Mouse (Mus musculus) adrenal gland, adult (tissue): Measurements from ENCODE around the gene Slc51a.

ENCODE experiments used
- DNase-seq, 2 experiments: peaks; one replicate each; pipeline ENCODE4 v3.0.0; 2022 to 2023; ENCODE audit warnings: low spot score in 1 of 2; ENCODE audit not compliant: inconsistent age in 2 of 2

The Slc51a gene

DNA sequence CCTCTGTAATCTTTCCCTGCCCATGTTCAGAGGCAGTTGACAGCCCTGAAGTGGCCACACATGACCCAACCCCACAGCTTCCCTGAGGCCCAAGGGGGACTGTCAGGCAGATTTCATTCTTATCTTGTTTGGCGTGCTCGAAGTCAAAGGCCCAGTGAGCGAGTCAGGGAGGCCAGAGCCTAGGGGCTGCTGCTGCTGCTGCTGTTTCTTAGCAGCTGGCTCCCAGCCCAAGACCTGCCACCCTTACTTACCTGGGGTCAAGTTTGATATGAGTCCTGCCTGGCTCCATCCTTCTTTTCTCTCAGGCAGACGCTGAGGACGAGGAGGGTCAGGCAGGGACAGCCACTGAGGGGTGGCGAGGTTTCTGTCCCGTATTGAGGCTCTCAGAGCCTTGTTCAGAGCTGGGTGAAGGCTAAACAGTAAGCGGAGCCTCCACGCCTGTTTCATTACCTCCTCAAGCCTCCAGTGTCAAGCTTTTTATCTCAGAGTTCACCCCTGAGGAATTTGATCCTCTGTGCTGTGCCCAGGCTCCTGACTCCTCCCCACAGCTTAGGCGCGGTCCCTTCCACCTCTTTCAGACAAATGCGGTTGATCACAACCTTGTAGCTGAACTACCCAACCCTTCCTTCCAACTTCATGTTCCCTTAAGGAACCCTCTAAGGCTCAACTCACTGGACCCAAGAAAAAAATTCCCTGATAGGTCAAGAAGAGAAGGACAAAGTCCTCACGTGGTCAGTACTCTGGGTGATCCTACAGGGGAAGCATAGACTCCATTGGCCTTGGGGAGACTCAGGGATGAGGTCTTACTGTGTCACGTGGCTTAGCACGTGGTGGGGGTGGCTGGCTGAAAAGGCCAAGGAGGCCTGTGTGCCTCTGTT lies at the start of gene Slc51a:
TSS of gene Slc51a (minus strand) at position 646 of the 878 bp plus-strand sequence.
- DNase-seq = no peak

DNA sequence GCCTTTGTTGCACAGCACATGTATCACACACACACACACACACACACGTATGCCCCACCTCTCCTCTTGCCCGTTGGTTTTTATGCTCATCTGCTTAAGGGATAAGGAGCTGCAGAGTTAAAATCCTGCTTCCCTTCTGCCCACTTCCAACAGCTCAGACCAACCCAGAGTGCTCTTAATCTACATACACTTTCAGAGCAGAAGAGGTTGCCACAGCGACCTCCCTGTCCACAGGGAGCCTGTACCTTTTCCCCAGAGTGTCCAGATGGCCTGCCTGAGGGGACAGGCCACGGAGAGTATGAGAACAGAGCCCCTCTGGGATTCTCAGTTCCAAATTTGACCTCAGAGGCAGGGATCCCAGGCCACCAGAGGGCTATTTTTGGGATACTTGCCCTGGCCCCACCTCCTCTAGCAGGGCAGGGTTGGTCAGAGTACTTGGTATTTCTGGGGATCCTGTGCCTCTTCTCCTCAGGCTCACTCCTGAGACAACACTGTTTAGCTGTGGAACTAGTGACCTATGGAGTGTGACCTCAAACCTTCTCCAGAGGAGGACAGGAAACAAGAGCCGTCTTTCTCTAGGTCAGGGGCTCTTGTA lies 47.6 kb upstream of the Slc51a start:
- peak in 1 of 2 experiments; percentile 45 for DNase-seq

DNA sequence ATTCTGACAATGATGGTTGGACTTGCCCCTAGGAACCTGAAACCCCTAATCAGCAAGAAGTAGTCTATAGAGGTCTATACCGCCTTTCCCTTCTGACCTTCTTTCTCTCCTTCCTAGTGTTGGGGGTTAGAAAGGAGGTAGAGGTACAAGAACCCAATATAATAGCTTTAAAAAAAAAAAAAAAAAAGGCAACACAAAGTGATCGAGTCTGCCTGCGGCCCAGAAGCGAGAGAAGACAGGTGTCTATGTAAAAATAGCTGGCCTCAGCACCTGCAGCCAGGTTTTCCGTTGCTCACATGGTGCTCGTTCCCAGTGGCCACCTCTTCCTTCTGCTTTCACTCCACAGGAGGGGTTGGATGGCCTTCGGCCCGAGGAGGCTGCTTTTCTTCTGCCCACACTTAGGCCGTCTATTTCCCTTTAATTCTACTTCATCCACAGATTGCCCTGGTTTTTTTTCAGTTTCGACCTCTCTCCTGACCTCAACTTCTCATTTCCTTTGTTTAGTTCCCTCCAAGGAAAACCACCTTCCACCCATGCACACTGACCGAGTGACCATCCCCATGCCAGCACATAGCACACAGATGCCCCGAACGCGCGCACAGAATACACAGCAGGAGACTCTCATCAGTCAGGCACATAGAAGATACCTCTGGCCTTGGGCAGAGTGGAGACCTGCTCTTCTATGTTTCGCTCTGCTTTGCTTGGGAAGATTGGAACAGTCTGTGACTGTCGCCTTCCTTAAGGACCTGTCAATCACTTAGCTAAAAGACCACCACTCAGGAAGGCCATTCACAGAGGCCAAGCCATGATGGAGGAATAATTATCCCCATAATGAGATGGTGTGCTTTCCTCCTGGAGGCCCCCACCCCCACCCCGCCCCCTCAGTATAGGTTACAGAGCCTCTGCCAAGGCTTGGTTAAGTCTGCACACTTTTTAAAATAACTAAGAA lies 45.5 kb upstream of the Slc51a start:
- no peak for DNase-seq

DNA sequence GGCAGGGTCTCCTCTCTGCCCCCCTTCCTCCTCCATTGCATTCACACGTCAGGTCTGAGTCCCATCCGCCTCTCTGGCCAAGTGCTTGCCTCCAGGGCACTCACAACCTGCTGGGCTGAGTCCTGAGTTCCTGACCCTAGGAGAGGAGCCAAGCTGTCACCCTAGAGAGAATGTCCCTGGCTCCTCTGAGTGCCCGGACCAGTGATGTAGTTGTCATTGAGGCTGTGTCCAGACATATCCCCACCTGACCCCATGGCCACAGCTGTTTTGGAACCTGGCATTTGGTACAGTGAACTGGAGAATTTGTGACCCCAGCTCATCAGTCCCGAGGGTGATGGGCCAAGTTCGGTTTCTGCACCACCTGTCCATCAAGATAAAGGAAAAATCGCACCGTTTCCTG lies 39.2 kb upstream of the Slc51a start:
- DNase-seq = no peak

DNA sequence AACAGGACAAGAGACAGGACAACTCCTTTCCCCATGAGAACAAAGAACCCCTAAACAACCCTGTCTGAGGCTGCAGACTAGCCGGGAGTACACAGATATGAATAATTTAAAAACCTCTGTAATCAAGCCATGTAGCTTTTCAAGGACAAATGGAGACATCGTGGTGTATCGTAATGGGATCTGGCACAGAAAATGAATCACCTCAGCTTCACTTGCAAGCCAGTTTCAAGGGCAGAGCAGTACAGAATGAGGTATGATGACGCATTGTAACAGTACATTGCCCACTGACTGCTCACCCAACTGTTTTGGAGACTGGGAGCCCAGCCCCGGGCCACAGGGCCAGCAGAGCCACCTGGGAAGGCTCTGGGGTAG lies 36.6 kb upstream of the Slc51a start:
- peak; percentile 84 to 91 for DNase-seq

DNA sequence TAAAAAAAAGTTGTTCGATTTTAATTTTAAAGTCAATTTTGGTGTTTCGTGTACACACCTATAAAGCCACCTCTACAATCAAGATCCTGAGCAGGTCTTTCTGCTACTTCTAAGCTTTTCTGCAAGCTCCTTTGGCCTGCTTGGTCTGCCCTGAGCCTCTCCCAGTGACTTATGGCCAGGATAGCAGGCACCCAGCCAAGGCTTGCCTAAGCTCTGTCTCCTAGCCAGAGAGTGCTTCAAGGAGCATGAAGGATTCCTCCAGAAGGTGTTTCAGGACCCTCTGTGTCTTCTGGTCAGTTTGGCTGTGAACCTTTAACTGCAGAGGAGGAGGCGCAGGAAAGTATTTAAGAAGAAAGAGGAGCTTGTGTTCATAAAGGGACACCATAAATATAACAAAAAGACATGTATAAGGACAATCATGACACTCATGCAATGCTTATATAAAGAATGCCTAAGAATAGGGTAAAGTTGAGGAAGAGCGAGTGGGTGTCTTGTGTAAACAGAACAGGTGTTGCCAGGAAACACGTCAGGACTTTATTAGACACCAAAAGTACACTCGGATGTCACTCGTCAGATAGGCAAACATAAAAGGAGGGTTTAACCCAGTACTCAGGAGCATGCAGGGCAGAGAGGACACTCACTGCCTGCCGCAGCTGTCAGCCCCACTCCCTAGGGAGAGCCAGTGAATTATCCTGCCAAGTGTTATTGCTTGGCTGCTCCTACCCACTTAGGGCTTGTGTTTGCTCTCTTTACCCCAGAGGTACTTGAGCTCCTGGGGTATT lies 36.0 kb upstream of the Slc51a start:
- DNase-seq = peak; percentile 86 to 93

DNA sequence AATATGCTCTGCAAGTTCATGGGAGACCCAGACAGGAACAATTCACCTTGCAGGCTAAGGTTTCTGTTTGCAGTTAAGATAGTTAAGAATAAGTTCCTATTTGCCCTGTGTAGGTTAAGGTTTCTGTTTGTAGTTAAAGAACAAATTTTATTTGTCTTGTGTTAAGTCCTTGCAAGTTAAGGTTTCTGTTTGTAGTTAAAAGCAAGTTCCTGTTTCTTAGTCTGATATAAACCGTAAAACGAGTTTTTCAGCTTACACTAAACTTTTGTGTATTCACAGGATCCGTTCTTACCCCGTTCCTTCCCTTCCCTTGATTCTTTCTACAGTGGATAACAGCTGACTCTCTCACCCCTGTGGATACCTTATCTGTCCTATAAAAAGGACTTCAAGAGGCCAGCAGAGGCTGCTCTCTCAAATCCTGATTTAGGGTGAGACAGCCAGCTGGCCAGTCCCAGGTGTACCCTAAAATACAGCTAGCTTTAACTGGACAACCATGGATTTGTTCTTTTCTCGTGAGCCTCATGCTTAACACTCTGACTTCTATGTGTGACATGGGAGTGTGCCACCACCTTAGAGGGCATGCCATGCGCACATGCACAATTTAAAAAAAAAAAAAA lies 35.0 kb upstream of the Slc51a start:
- DNase-seq = no peak

DNA sequence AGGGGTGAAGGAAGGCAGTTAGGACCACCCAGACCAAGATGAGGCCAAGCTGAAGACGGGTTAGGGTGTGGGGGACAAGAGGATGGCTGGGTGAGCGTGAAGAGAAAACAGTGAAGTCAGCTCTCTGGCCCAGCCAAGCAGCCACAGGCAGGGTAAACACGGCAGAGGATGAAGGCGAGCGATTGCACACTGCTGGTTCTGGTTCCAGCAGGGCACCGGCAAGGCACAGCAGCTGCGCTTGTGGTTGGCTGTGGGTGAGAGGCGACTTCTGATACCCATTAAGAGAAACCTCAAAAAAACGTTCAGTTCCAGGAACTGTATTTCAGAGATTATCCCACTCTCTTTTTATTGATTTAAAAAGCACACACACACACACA lies 32.7 kb upstream of the Slc51a start:
- DNase-seq = no peak

DNA sequence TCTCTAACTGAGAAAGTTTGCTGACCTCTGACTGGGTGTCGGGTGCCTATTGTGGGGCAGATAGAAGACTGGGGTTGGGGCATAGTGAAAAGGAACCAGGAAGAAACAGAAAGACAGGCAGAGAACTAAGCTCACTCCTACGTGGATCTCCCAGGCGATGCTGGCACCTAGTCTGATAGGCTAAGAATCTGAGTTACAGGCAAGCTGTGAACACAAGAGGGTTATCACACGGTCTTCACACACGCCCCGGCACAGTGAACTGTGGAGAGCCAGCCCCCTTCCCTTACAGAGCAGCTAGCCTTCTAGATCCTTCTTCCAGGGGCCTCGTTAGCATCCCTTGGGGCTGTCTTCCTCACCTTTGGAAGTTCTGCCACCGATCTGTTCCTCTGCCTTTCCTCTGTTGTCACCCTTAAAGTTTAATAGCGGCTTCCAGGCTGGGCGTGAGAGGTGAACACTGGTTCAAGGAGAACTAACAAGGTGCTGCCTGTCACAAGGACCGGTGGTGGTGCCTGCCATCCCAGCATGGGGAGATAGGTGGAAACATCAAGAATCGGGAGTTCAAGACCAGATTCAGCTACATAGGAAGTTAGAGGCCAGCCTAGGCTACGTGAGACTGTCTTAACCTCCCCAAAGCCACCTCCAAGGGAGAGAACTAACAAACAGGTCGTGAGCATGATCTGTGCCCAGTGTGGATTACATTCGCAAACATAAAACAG lies 32.1 kb upstream of the Slc51a start:
- no peak for DNase-seq

DNA sequence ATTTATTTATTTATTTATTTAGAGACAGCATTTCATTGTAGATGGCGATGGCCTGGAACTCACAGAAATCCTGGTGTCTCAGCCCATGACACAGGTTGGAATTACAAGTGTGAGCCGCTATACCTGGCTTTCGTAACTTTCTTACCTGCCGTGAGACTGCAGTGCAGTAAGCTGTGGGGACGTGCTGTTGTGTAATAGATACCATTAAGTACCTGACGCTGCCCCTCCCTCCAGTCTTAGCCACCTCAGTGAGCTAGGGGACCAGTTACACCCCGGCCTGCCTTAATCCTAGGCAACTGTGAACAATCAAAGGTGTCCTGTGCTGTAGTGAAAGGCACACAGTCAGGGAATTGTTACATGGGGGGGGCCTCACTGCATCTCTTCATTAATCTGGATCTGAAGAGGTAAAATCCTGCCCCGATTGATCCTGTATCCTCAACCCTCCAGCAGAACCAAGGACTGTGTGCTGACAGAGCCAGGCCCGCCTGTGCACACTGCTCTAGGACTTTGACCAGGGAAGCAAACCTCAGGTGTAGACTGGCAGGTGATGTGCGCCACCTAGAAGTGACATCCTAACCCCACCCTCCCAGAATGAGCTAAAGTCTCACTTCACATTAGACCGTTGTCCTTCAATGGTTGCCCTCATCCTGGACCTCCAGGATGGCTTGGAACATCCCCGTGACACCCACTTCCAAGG lies 30.3 kb upstream of the Slc51a start:
- no peak for DNase-seq

DNA sequence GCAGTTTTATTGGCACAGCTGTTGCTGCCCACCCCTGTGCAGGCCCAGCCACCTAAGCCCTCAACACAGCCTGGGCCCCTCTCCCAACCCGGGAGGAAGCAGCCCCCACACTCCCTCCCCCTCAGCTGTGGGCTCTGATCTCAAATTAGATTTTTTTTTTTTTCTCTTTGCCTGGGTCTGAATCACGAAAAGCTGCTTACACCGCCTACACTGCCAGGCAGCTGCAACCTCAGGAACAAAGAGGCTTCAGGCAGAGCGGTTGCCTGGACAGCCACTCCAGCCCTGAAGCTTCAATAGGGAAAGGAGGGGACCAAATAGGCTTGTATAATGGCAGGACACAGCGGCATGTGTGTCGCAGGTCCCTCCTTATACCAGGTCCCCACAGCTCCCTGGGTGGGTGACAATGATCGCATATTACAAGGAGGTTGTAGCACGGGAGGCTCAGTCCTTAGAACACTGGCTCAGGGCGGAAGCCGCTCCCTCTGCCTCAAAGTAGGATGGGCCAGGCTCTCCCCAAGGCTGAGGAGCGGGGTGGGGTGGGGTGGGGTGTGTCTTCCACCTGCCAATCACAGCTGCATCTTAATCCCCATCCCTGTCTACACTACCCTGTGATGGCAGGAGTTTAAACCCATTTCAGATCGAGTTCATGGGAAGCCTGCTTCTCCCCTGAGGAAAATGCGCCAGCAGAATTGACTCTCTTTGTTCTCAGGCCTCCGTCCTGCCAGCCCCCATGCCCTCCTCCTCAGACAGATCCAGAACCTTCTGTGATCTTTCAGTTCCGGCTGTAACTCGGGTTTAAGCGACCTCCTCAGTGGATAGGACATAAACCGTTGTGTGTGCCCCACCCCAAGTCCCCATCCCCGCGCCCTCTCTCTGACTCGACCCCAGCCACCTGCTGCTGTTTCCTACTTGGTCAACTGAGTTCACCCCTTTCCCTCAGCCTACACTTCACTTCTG lies 28.6 kb upstream of the Slc51a start:
- DNase-seq = peak in 1 of 2 experiments; percentile 59

DNA sequence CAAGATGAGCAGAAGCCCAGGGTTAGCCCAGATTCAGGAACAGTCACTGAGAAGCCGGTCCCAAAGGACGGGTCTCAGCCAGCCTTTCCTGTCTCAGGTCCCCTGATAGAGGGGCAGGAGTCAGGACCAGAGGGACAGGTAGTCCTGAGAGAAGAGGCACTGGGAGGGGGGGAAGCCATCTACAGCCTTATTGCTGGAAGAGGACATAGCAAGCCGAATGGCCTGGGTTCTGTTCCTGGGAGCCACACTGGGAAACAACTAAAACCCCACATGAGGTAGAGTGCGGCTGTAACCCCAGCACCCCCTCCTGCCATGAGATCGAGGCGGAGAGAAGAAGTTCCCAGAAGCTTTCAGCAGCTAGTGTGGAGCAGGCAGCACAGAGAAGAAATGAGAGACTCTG lies 26.3 kb upstream of the Slc51a start:
- no peak for DNase-seq

DNA sequence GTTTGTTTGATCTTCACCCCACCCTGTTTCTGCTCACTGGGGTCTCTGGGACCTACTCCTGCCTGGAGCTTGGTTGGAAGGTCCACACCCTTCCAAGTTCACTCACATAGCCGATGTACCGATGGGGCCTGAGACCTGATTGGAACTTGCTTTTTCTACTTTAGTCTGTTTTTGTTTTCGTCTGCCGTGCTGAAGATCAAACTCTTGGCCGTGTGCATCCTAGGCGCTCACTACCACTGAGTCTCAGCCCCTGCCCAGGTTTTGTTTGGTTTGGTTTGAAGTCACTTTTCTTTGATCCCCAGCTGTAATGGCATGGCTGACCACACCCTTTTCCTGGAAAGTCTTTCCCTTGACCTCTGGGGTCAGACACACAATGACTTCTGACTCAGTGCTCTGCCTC lies 25.7 kb upstream of the Slc51a start:
- no peak for DNase-seq

DNA sequence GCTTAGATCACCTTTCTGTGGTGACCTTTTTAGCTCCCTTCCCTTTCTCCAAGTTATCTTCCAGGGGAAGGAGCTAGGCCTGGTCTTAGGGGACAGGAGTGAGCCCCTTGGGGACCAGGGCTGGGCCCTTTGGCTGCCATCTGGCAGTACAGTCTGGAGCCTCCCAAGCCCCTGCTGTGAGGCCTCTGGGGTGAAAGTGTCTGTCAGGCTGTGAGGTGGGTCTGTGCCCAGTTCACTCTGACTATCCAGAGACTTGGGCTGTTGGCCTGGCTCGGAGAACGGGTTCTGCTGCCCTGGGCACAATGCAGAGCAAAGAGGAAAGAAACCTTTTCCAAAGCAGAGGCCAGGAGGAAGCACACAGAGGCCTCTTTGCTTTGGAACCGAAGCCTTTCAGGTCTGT lies 25.2 kb upstream of the Slc51a start:
- peak in 1 of 2 experiments; percentile 46 for DNase-seq

DNA sequence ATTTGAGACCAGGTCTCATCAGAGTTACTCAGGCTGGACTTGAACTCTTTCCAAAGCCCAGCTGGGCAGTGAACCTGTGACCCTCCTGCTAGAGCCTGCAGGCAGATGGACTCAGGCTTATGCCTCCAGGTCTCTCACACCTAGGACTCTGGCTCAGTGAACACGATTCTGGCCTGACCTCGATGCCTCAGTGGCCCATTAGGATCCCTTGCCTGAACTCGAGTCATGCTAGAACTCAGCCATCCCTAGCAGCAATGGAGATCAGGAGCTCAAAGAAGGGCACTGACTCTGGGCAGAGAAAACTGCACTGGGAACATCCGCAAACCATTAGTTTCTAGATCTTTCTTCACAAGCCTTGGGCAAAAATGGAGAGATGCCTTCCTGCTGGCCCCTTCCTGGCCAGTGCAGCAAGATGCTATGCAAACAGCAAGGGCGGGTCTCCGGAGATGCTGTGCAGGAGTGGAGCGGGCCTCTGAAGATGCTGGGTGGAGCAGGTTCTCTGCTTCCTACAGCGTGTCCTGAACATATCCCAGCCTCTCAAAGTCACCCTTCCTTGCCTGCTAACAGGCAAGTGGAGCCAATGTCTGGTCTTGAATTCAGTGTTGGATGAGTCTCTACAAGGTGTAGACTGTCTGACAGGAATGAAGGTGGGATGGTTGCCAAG lies 24.3 kb upstream of the Slc51a start:
- DNase-seq = no peak

DNA sequence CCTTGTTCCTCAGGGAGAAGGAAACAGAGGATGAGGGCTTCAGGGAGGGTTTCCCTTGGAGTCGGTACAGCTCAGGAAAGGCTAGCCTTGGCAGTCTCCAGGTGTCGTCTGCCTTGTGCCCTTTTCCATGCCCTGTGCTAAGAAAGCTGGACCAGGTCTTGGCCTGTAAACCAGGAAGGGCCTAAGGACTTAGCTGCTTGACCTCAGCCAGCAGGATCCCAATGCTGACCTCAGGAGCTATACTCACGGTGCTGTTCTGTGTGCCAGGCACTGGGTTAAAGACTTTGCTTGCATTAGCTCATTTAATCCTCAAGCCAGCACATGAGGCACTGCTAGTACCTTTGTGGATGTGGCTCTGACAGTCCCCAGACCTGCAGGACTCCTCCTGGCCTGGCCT lies 23.7 kb upstream of the Slc51a start:
- no peak for DNase-seq
